Mouse (Mus musculus) hindbrain, postnatal 0 days (tissue): ENCODE measurements around the gene Cds2. TPM values are rescaled to one million over a fixed set of nuclear protein-coding genes. Genes with fewer than 3 reads are reported as not detected.
A peak's percentile ranks its signal among the peaks of the same experiment; 100 is the strongest.
"Not testable (repeated sequence)": the region's sequence is repeated elsewhere in the genome, so short reads cannot be mapped to it uniquely, and the experiment has no call there.

Experiments used
- ATAC-seq: fragments of 200-750 bp; cut with Nextera tagmentation; 2 replicates; pipeline ENCODE4 v1.8.0; 2017; ENCODE audit warnings: mild to moderate bottlenecking, moderate TSS enrichment, moderate library complexity
- DNase-seq: peaks from one replicate; pipeline ENCODE4 v3.0.0-alpha.2; 2015; ENCODE audit warnings: low spot score
- H3K27ac ChIP-seq: fragments of 300-500 bp; sonication (generic); 2 replicates; pipeline ENCODE4 v1.5.1; 2014; ENCODE audit warnings: mild to moderate bottlenecking
- H3K27me3 ChIP-seq: fragments of 300-500 bp; sonication (generic); 2 replicates; pipeline ENCODE4 v1.6.1; 2014; ENCODE audit warnings: low read length, mixed read lengths; ENCODE audit not compliant: insufficient read depth
- H3K36me3 ChIP-seq: fragments of 300-500 bp; sonication (generic); 2 replicates; pipeline ENCODE4 v1.6.1; 2014; ENCODE audit warnings: low read length, mixed read lengths; ENCODE audit not compliant: insufficient read depth
- H3K4me1 ChIP-seq: fragments of 300-500 bp; sonication (generic); 2 replicates; pipeline ENCODE4 v1.6.1; 2014; ENCODE audit warnings: antibody characterized with exemption, low read length, mixed read lengths; ENCODE audit not compliant: insufficient read depth
- H3K4me2 ChIP-seq: fragments of 300-500 bp; sonication (generic); 2 replicates; pipeline ENCODE4 v1.6.1; 2014; ENCODE audit warnings: low read depth, mild to moderate bottlenecking, low read length, moderate library complexity, mixed read lengths
- H3K4me3 ChIP-seq: fragments of 300-500 bp; sonication (generic); 2 replicates; pipeline ENCODE4 v1.5.1; 2014; ENCODE audit warnings: low read length
- H3K9ac ChIP-seq: fragments of 300-500 bp; sonication (generic); replicated peaks from 2 replicates; pipeline ENCODE4 v1.6.1; 2014; ENCODE audit warnings: mild to moderate bottlenecking, low read length, moderate library complexity, mixed read lengths
- H3K9me3 ChIP-seq: fragments of 300-500 bp; sonication (generic); 2 replicates; pipeline ENCODE4 v1.6.1; 2016; ENCODE audit warnings: low read length, mixed read lengths
- CTCF ChIP-seq: IDR thresholded peaks from 2 replicates; pipeline ENCODE4 v1.5.1; 2016; ENCODE audit warnings: antibody characterized with exemption, control low read depth, low read depth
- WGBS: fragments of 180-500 bp; shearing (Covaris S2); extraction: QIAGEN DNeasy Blood & Tissue Kit; methylation state at CpG from one replicate; pipeline ENCODE4 v1.1.7; 2014; 5-methylcytosine and 5-hydroxymethylcytosine counted together
- polyA plus RNA-seq: library from polyadenylated mRNA; unstranded; fragments of >200 nt; fragmentation: Nextera tagmentation; extraction: Ambion mirVana; gene quantifications from 2 replicates; pipeline ENCODE4 v1.2.1, GENCODE M21; 2015
- total RNA-seq: library from RNA; depleted of rRNA; stranded (reverse); fragments of >200 nt; gene quantifications from 2 replicates; pipeline ENCODE4 v1.2.3, GENCODE M21; 2014

Cds2 gene
- total and polyA plus RNA-seq, 2 experiments from 2014 or later: 38.7 to 134 TPM

GRCm38 (mm10) chr2:132282453-132283174 lies 19.7 kb downstream of the Cds2 start:
- ATAC-seq: no peak
- TF ChIP-seq CTCF: no peak; the same call in 1 of the 2 replicates
- H3K27ac ChIP-seq: peak overlapping the region; percentile 15; the same call in 1 of the 2 replicates
- DNase-seq: no peak
- no peak overlapping the region for H3K9ac ChIP-seq
- H3K4me3 ChIP-seq: no peak overlapping the region
- no peaks in the 10 kb centered on the region for H3K27me3 ChIP-seq
- H3K9me3 ChIP-seq: no peaks in the 10 kb centered on the region
- no peaks in the 10 kb centered on the region for H3K36me3 ChIP-seq
- H3K4me2 ChIP-seq: no peak overlapping the region
- 32% methylated on average over 12 of the region's 12 CpGs for WGBS
- peaks cover 4% of the 10 kb centered on the region; the same call in 1 of the 2 replicates for H3K4me1 ChIP-seq

- Histone ChIP-seq H3K27ac (peak overlapping the region; percentile 15; the same call in 1 of the 2 replicates), H3K4me3 (no peak overlapping the region), H3K27me3 (no peaks in the 10 kb centered on the region), H3K4me2 (no peak overlapping the region), H3K4me1 (peaks cover 4% of the 10 kb centered on the region; the same call in 1 of the 2 replicates), H3K36me3 (no peaks in the 10 kb centered on the region), H3K9me3 (no peaks in the 10 kb centered on the region), H3K9ac (no peak overlapping the region)
- ATAC-seq (no peak), DNase-seq (no peak)
- no peak for TF ChIP-seq CTCF
- 41% methylated on average over 15 of the region's 15 CpGs for WGBS
These were observed 20.5 kb downstream of the Cds2 start for GRCm38 (mm10) chr2:132283236-132284070.

DNA sequence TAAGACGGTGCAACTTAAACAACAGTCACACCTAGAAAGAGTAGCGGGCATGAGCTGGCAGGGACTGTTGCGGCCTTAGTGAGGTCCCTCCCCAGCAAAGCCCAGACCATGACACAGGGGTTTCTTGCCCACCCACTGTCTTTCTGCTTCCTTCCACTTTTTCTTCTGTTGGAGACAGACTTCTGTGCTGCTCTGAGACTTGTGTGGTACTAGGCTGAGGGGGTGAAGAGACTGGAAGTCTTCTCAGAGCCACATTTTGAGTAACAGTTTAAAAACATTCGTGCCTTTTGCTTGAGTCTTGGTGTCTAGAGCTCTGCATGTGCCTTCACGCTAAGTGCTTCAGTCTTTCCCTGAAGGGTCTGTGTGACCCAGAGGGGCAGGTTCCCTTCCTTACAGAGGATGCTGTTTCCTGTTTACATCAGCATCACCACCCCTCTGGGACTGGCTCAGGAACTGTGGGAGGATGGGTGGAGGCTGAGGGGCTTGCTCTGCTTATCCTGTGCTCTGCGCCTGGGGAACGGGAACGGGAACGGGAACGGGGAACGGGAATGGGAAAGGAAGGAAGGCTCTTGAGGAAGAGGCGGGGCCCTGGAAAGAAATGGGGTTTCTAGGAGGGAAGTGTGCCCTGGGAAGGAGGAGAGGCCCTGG lies 21.7 kb downstream of the Cds2 start:
- peak overlapping the region; percentile 58; the same call in 1 of the 2 replicates for H3K27ac ChIP-seq
- no peak for DNase-seq
- 85% methylated on average over 12 of the region's 12 CpGs for WGBS
- H3K4me1 ChIP-seq: peaks cover 4% of the 10 kb centered on the region; the same call in 1 of the 2 replicates
- no peak overlapping the region for H3K9ac ChIP-seq
- H3K27me3 ChIP-seq: no peaks in the 10 kb centered on the region
- H3K4me2 ChIP-seq: no peak overlapping the region
- no peak overlapping the region for H3K4me3 ChIP-seq
- no peak for TF ChIP-seq CTCF
- peak; percentile 30; the same call in 1 of the 2 replicates for ATAC-seq
- no peaks in the 10 kb centered on the region for H3K36me3 ChIP-seq
- no peaks in the 10 kb centered on the region for H3K9me3 ChIP-seq

GRCm38 (mm10) chr2:132285722-132286121 lies 22.8 kb downstream of the Cds2 start:
- not testable (repeated sequence) for H3K4me1 ChIP-seq

DNA sequence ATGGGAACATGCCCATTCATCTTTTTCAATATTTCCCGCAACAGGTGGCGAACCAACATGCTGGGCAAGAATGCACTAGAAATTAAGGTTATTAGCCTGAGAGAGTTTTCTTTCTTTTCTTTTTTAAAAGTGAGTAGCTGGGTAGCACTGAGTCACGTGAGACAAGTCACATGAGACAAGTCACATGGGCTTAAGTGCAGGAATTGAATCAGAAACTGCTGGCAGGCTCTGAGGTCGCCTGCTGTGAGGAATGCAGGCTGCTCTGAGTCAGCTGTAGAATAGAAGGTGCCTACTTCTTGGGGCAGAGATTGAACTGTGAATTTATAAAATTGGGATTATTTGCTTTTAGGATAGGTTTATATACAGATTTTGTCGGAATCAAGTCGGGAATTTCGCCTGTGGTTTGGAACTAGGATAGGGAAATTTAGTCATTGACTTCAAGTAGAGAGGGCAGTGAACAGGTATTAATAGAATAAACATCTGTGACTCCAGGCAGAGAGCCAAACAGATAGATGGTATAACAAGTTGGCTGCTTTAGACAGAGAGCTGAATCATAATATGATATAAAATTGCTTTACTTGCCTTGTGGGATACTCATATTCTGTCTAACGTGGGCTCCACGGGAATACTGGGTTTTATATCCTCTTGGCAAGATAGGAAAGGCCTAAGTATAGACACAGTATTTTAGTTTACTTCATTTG lies 23.6 kb downstream of the Cds2 start:
- TF ChIP-seq CTCF: no peak
- WGBS: 83% methylated on average over 9 of the region's 9 CpGs
- no peaks in the 10 kb centered on the region for H3K36me3 ChIP-seq
- ATAC-seq (no peak), DNase-seq (peak; percentile 31)
- H3K27me3 ChIP-seq: no peaks in the 10 kb centered on the region
- H3K9ac ChIP-seq: no peak overlapping the region
- no peak overlapping the region for H3K4me3 ChIP-seq
- H3K27ac ChIP-seq: no peak overlapping the region
- H3K4me1 ChIP-seq: peaks cover 4% of the 10 kb centered on the region; the same call in 1 of the 2 replicates
- no peaks in the 10 kb centered on the region for H3K9me3 ChIP-seq
- no peak overlapping the region for H3K4me2 ChIP-seq

More at GRCm38 (mm10) chr2:132285722-132286121, 22.8 kb downstream of the Cds2 start:
- not testable (repeated sequence) for H3K9me3 ChIP-seq, H3K4me3 ChIP-seq, H3K27ac ChIP-seq, H3K9ac ChIP-seq, H3K4me2 ChIP-seq, H3K36me3 ChIP-seq, DNase-seq, H3K27me3 ChIP-seq, ATAC-seq
- WGBS: 97% methylated on average over 5 of the region's 5 CpGs

DNA sequence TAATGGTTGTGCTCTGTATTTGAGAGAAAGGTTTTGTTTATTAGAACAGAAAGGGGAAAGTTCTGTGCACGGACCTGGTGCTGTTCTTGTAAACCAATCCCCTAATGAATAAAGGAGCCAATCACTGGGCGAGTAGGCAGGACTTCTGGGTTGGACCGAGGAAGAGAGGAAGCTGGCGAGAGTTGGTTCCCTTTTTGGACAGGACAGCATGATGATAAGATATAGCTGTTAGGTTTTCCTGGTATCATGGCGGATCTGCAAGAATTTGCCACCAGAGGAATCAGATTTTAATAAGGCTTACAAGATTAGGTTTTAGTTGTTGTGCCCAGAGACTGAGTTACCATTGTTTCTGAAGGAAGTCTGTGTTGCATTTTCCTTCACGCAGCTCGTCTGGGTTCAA lies 26.3 kb downstream of the Cds2 start:
- 86% methylated on average over 5 of the region's 7 CpGs for WGBS
- not testable (repeated sequence) for H3K27ac ChIP-seq, H3K4me2 ChIP-seq, H3K4me3 ChIP-seq, ATAC-seq, DNase-seq, H3K27me3 ChIP-seq, H3K36me3 ChIP-seq, H3K9me3 ChIP-seq, H3K9ac ChIP-seq
- H3K4me1 ChIP-seq: peaks cover 12% of the 10 kb centered on the region
